8 mouse cellular contexts compared by ENCODE assay signal in the genomic region with DNA sequence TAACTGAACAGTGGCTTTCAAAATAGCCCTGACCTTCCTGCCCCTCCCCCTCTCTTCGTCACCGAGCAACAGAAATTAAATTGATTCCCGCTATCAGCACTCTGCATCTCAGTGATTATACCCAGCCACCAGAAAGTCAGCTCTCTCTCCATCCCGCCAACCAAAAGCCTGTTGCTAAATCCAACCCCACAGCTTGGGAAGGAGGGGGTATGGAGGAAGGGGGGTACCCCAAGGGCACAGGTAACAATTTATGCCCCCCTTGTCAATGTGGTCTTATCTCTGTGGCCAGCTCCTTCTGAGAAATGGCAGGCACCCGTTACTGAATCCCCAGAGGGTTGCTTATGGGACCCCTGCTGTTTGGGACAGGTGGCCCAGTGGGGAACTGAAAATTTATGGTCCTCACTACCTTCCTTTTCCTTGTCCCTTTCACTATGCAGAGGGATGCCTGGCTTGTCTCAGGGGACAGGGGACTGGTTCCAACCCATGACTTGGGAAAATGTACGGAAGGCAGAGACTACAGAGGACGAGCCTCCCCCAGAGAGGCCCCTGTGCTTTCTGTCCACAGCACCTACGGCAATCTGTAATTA.
DNase-seq lines count a peak whose midpoint lies in the region; ATAC-seq lines count a peak whose summit lies in the region.

No protein-coding gene starts in this region.

- no peak; the same call in 1 of the 2 replicates for ATAC-seq in heart, embryonic 15.5 days (replicated peaks; ENCODE audit: insufficient number of reproducible peaks, insufficient read depth, low FRiP score, low read depth)
- ATAC-seq in hindbrain, embryonic 15.5 days (ENCODE audit: low FRiP score, low read depth), result no peak
- ATAC-seq in midbrain, embryonic 15.5 days (replicated peaks), result 0 out of 2 replicates have a peak, but pooled peaks have one; percentile 24

- no peaks in the 10 kb centered on the region for H3K9me3 ChIP-seq in heart, embryonic 15.5 days (replicated peaks)
- no peaks in the 10 kb centered on the region for H3K9me3 ChIP-seq in hindbrain, embryonic 15.5 days
- H3K9me3 ChIP-seq in midbrain, embryonic 15.5 days, result no peaks in the 10 kb centered on the region

- H3K4me1 ChIP-seq in heart, embryonic 15.5 days (replicated peaks), result peaks cover 96% of the 10 kb centered on the region
- peaks cover 92% of the 10 kb centered on the region for H3K4me1 ChIP-seq in hindbrain, embryonic 15.5 days (replicated peaks)
- H3K4me1 ChIP-seq in midbrain, embryonic 15.5 days, result peaks cover 77% of the 10 kb centered on the region

- 0 out of 2 replicates have a peak overlapping the region, but pooled peaks have one; percentile 23 for H3K9ac ChIP-seq in heart, embryonic 15.5 days
- no peak overlapping the region for H3K9ac ChIP-seq in hindbrain, embryonic 15.5 days
- H3K9ac ChIP-seq in midbrain, embryonic 15.5 days, result no peak overlapping the region

- H3K36me3 ChIP-seq in heart, embryonic 15.5 days, result no peaks in the 10 kb centered on the region
- H3K36me3 ChIP-seq in hindbrain, embryonic 15.5 days, result no peaks in the 10 kb centered on the region
- no peaks in the 10 kb centered on the region for H3K36me3 ChIP-seq in midbrain, embryonic 15.5 days (replicated peaks)

- H3K4me3 ChIP-seq in heart, embryonic 15.5 days, result no peak overlapping the region
- H3K4me3 ChIP-seq in hindbrain, embryonic 15.5 days, result no peak overlapping the region
- H3K4me3 ChIP-seq in midbrain, embryonic 15.5 days, result no peak overlapping the region

- peak overlapping the region; percentile 92 for H3K27ac ChIP-seq in heart, embryonic 15.5 days
- peak overlapping the region; percentile 54 for H3K27ac ChIP-seq in hindbrain, embryonic 15.5 days (replicated peaks)
- H3K27ac ChIP-seq in midbrain, embryonic 15.5 days, result peak overlapping the region; percentile 59

- DNase-seq in heart, adult 9 months (ENCODE audit: low spot score in 2 of 2), result no peak
- DNase-seq in adrenal gland, postnatal 25 days, result peak; percentile 21
- no peak for DNase-seq in urinary bladder, postnatal 25 days (ENCODE audit: low spot score)
- DNase-seq in urinary bladder, postnatal 4 days (ENCODE audit: low spot score in 2 of 2), result no peak
- DNase-seq in yolk sac, embryonic 10.5 days (ENCODE audit: low spot score), result no peak

- WGBS in heart, embryonic 15.5 days, result 35% methylated on average over 8 of the region's 8 CpGs
- 28% methylated on average over 8 of the region's 8 CpGs for WGBS in hindbrain, embryonic 15.5 days
- 36% methylated on average over 8 of the region's 8 CpGs for WGBS in midbrain, embryonic 15.5 days

- no peaks in the 10 kb centered on the region for H3K27me3 ChIP-seq in heart, embryonic 15.5 days
- no peaks in the 10 kb centered on the region for H3K27me3 ChIP-seq in hindbrain, embryonic 15.5 days
- no peaks in the 10 kb centered on the region for H3K27me3 ChIP-seq in midbrain, embryonic 15.5 days (replicated peaks)

- H3K4me2 ChIP-seq in heart, embryonic 15.5 days, result peak overlapping the region; percentile 23; the same call in 1 of the 2 replicates
- H3K4me2 ChIP-seq in hindbrain, embryonic 15.5 days, result no peak overlapping the region
- no peak overlapping the region for H3K4me2 ChIP-seq in midbrain, embryonic 15.5 days
